Mouse (Mus musculus): ENCODE measurements around the gene Prnp. TPM values are rescaled to one million over a fixed set of nuclear protein-coding genes. Genes with fewer than 3 reads are reported as not detected.

The Prnp gene
- polyA plus RNA-seq, 1 experiment from 2014 or later: 104 TPM

- Histone ChIP-seq H3K9me3 (ENCODE audit: control insufficient read depth, low read length) (no peaks in the 10 kb centered on the region), H3K27ac (ENCODE audit: low read depth, low read length) (no peak overlapping the region), H3K4me3 (ENCODE audit: low read depth, low read length) (no peak overlapping the region), H3K4me2 (ENCODE audit: low read depth, low read length) (no peak overlapping the region), H3K36me3 (ENCODE audit: control insufficient read depth, insufficient read depth, low read length) (peaks cover 7% of the 10 kb centered on the region; the same call in 1 of the 2 replicates), H3K4me1 (ENCODE audit: control insufficient read depth, insufficient read depth, low read length) (no peaks in the 10 kb centered on the region), H3K9ac (replicated peaks; ENCODE audit: low read depth, low read length) (no peak overlapping the region), H3K27me3 (ENCODE audit: control insufficient read depth, insufficient read depth, low read length) (no peaks in the 10 kb centered on the region)
- peak; percentile 65; the same call in 1 of the 2 replicates for ATAC-seq (ENCODE audit: low read depth)
- WGBS: 40% methylated on average over 8 of the region's 8 CpGs
These were observed 29.8 kb downstream of the Prnp start for GRCm38 (mm10) chr2:131939404-131940111.

- Histone ChIP-seq H3K9me3 (ENCODE audit: control insufficient read depth, low read length) (no peaks in the 10 kb centered on the region), H3K4me3 (ENCODE audit: low read depth, low read length) (no peak overlapping the region), H3K27me3 (ENCODE audit: control insufficient read depth, insufficient read depth, low read length) (no peaks in the 10 kb centered on the region), H3K27ac (ENCODE audit: low read depth, low read length) (no peak overlapping the region), H3K9ac (replicated peaks; ENCODE audit: low read depth, low read length) (no peak overlapping the region), H3K36me3 (ENCODE audit: control insufficient read depth, insufficient read depth, low read length) (peaks cover 7% of the 10 kb centered on the region; the same call in 1 of the 2 replicates), H3K4me2 (ENCODE audit: low read depth, low read length) (no peak overlapping the region), H3K4me1 (ENCODE audit: control insufficient read depth, insufficient read depth, low read length) (no peaks in the 10 kb centered on the region)
- 86% methylated on average over 3 of the region's 3 CpGs for WGBS
- ATAC-seq (ENCODE audit: low read depth): no peak
These were observed 30.8 kb downstream of the Prnp start for GRCm38 (mm10) chr2:131940506-131940905.

GRCm38 (mm10) chr2:131941501-131941900 is 31.8 kb downstream of the Prnp start:
- Histone ChIP-seq H3K27ac (ENCODE audit: low read depth, low read length) (no peak overlapping the region), H3K4me2 (ENCODE audit: low read depth, low read length) (no peak overlapping the region), H3K9me3 (ENCODE audit: control insufficient read depth, low read length) (no peaks in the 10 kb centered on the region), H3K9ac (replicated peaks; ENCODE audit: low read depth, low read length) (no peak overlapping the region), H3K27me3 (ENCODE audit: control insufficient read depth, insufficient read depth, low read length) (no peaks in the 10 kb centered on the region), H3K4me1 (ENCODE audit: control insufficient read depth, insufficient read depth, low read length) (no peaks in the 10 kb centered on the region), H3K4me3 (ENCODE audit: low read depth, low read length) (no peak overlapping the region), H3K36me3 (ENCODE audit: control insufficient read depth, insufficient read depth, low read length) (peaks cover 7% of the 10 kb centered on the region; the same call in 1 of the 2 replicates)
- WGBS: 75% methylated on average over 6 of the region's 6 CpGs
- ATAC-seq (ENCODE audit: low read depth): no peak

- Histone ChIP-seq H3K4me2 (ENCODE audit: low read depth, low read length) (no peak overlapping the region), H3K36me3 (ENCODE audit: control insufficient read depth, insufficient read depth, low read length) (no peaks in the 10 kb centered on the region), H3K4me3 (ENCODE audit: low read depth, low read length) (no peak overlapping the region), H3K9me3 (ENCODE audit: control insufficient read depth, low read length) (no peaks in the 10 kb centered on the region), H3K27ac (ENCODE audit: low read depth, low read length) (no peak overlapping the region), H3K9ac (replicated peaks; ENCODE audit: low read depth, low read length) (no peak overlapping the region), H3K4me1 (ENCODE audit: control insufficient read depth, insufficient read depth, low read length) (no peaks in the 10 kb centered on the region), H3K27me3 (ENCODE audit: control insufficient read depth, insufficient read depth, low read length) (no peaks in the 10 kb centered on the region)
- no peak for ATAC-seq (ENCODE audit: low read depth)
- 11% methylated on average over 1 of the region's 1 CpGs for WGBS
These were observed 34.6 kb downstream of the Prnp start for GRCm38 (mm10) chr2:131944370-131944769.

GRCm38 (mm10) chr2:131945225-131945624 is 35.5 kb downstream of the Prnp start:
- ATAC-seq (ENCODE audit: low read depth): no peak
- 90% methylated on average over 8 of the region's 8 CpGs for WGBS
- H3K4me1 ChIP-seq (ENCODE audit: control insufficient read depth, insufficient read depth, low read length): no peaks in the 10 kb centered on the region

GRCm38 (mm10) chr2:131945765-131946164 is 36.0 kb downstream of the Prnp start:
- H3K4me1 ChIP-seq (ENCODE audit: control insufficient read depth, insufficient read depth, low read length): no peaks in the 10 kb centered on the region
- 90% methylated on average over 6 of the region's 6 CpGs for WGBS

More at GRCm38 (mm10) chr2:131945225-131945624, 35.5 kb downstream of the Prnp start:
- Histone ChIP-seq H3K4me3 (ENCODE audit: low read depth, low read length) (no peak overlapping the region), H3K9me3 (ENCODE audit: control insufficient read depth, low read length) (no peaks in the 10 kb centered on the region), H3K9ac (replicated peaks; ENCODE audit: low read depth, low read length) (no peak overlapping the region), H3K27me3 (ENCODE audit: control insufficient read depth, insufficient read depth, low read length) (no peaks in the 10 kb centered on the region), H3K27ac (ENCODE audit: low read depth, low read length) (no peak overlapping the region), H3K4me2 (ENCODE audit: low read depth, low read length) (no peak overlapping the region), H3K36me3 (ENCODE audit: control insufficient read depth, insufficient read depth, low read length) (no peaks in the 10 kb centered on the region)

GRCm38 (mm10) chr2:131946351-131946750 is 36.6 kb downstream of the Prnp start:
- Histone ChIP-seq H3K27me3 (ENCODE audit: control insufficient read depth, insufficient read depth, low read length) (no peaks in the 10 kb centered on the region), H3K4me3 (ENCODE audit: low read depth, low read length) (no peak overlapping the region), H3K4me1 (ENCODE audit: control insufficient read depth, insufficient read depth, low read length) (no peaks in the 10 kb centered on the region), H3K4me2 (ENCODE audit: low read depth, low read length) (no peak overlapping the region), H3K9ac (replicated peaks; ENCODE audit: low read depth, low read length) (no peak overlapping the region), H3K27ac (ENCODE audit: low read depth, low read length) (no peak overlapping the region), H3K36me3 (ENCODE audit: control insufficient read depth, insufficient read depth, low read length) (no peaks in the 10 kb centered on the region), H3K9me3 (ENCODE audit: control insufficient read depth, low read length) (no peaks in the 10 kb centered on the region)
- ATAC-seq (ENCODE audit: low read depth): no peak
- 93% methylated on average over 16 of the region's 16 CpGs for WGBS

More at GRCm38 (mm10) chr2:131945765-131946164, 36.0 kb downstream of the Prnp start:
- H3K36me3 ChIP-seq (ENCODE audit: control insufficient read depth, insufficient read depth, low read length): no peaks in the 10 kb centered on the region
- no peak overlapping the region for H3K4me3 ChIP-seq (ENCODE audit: low read depth, low read length)
- H3K4me2 ChIP-seq (ENCODE audit: low read depth, low read length): no peak overlapping the region
- no peak overlapping the region for H3K9ac ChIP-seq (replicated peaks; ENCODE audit: low read depth, low read length)
- no peaks in the 10 kb centered on the region for H3K9me3 ChIP-seq (ENCODE audit: control insufficient read depth, low read length)
- H3K27me3 ChIP-seq (ENCODE audit: control insufficient read depth, insufficient read depth, low read length): no peaks in the 10 kb centered on the region
- ATAC-seq (ENCODE audit: low read depth): no peak
- no peak overlapping the region for H3K27ac ChIP-seq (ENCODE audit: low read depth, low read length)

GRCm38 (mm10) chr2:131948156-131948555 is 38.4 kb downstream of the Prnp start:
- H3K4me2 ChIP-seq (ENCODE audit: low read depth, low read length): no peak overlapping the region
- no peaks in the 10 kb centered on the region for H3K36me3 ChIP-seq (ENCODE audit: control insufficient read depth, insufficient read depth, low read length)
- no peaks in the 10 kb centered on the region for H3K9me3 ChIP-seq (ENCODE audit: control insufficient read depth, low read length)
- 0 out of 2 replicates have a peak, but pooled peaks cover 4% of the 10 kb centered on the region for H3K27me3 ChIP-seq (ENCODE audit: control insufficient read depth, insufficient read depth, low read length)
- H3K9ac ChIP-seq (replicated peaks; ENCODE audit: low read depth, low read length): no peak overlapping the region
- no peaks in the 10 kb centered on the region for H3K4me1 ChIP-seq (ENCODE audit: control insufficient read depth, insufficient read depth, low read length)
- H3K27ac ChIP-seq (ENCODE audit: low read depth, low read length): no peak overlapping the region
- WGBS: 84% methylated on average over 3 of the region's 3 CpGs
- ATAC-seq (ENCODE audit: low read depth): no peak
- no peak overlapping the region for H3K4me3 ChIP-seq (ENCODE audit: low read depth, low read length)

- Histone ChIP-seq H3K4me2 (ENCODE audit: low read depth, low read length) (no peak overlapping the region), H3K4me3 (ENCODE audit: low read depth, low read length) (no peak overlapping the region), H3K36me3 (ENCODE audit: control insufficient read depth, insufficient read depth, low read length) (no peaks in the 10 kb centered on the region), H3K27me3 (ENCODE audit: control insufficient read depth, insufficient read depth, low read length) (peaks cover 8% of the 10 kb centered on the region), H3K27ac (ENCODE audit: low read depth, low read length) (no peak overlapping the region), H3K9ac (replicated peaks; ENCODE audit: low read depth, low read length) (no peak overlapping the region), H3K9me3 (ENCODE audit: control insufficient read depth, low read length) (no peaks in the 10 kb centered on the region), H3K4me1 (ENCODE audit: control insufficient read depth, insufficient read depth, low read length) (no peaks in the 10 kb centered on the region)
- 80% methylated on average over 11 of the region's 11 CpGs for whole genome bisulfite sequencing
- ATAC-seq (ENCODE audit: low read depth): no peak
These were observed 39.4 kb downstream of the Prnp start for GRCm38 (mm10) chr2:131948916-131949639.
